Mouse (Mus musculus) cortical plate, adult 2 months (tissue): ENCODE measurements around the gene Pde9a. TPM values are rescaled to one million over a fixed set of nuclear protein-coding genes. Genes with fewer than 3 reads are reported as not detected.

Source experiments
- H3K27ac ChIP-seq: fragments of 200-500 bp; 2 replicates; pipeline ENCODE4 v1.5.1; 2012; ENCODE audit warnings: low read length, control low read depth, inconsistent platforms; ENCODE audit not compliant: insufficient read depth
- H3K4me1 ChIP-seq: fragments of 200-500 bp; 2 replicates; pipeline ENCODE4 v1.6.1; 2011; ENCODE audit warnings: low read length; ENCODE audit not compliant: control insufficient read depth, insufficient read depth
- H3K4me3 ChIP-seq: fragments of 200-500 bp; 2 replicates; pipeline ENCODE4 v1.5.1; 2011; ENCODE audit warnings: mild to moderate bottlenecking, low read length, control low read depth; ENCODE audit not compliant: insufficient read depth
- CTCF ChIP-seq: fragments of 200-500 bp; IDR thresholded peaks from 2 replicates; pipeline ENCODE4 v1.5.1; 2011; ENCODE audit warnings: mild to moderate bottlenecking, control low read depth, low read length; ENCODE audit not compliant: insufficient read depth; ENCODE audit errors: extremely low read depth
- POLR2A ChIP-seq: fragments of 200-500 bp; IDR thresholded peaks from 2 replicates; pipeline ENCODE4 v1.6.1; 2011; ENCODE audit warnings: mild to moderate bottlenecking, low read length, control low read depth; ENCODE audit not compliant: insufficient read depth; ENCODE audit errors: extremely low read depth
- polyA plus RNA-seq: library from polyadenylated mRNA; depleted of rRNA; stranded (reverse); fragments of >200 nt; gene quantifications from 2 replicates; pipeline ENCODE4 v1.2.3, GENCODE M21; 2012

The Pde9a gene
- polyA plus RNA-seq, 1 experiment: 26.9 TPM

GRCm38 (mm10) chr17:31384968-31385627 lies 912 bp upstream of the Pde9a start:
- H3K4me1 ChIP-seq: peaks cover 5% of the 10 kb centered on the region; the same call in 1 of the 2 replicates
- H3K27ac ChIP-seq: no peak overlapping the region
- no peak overlapping the region; the same call in 1 of the 2 replicates for H3K4me3 ChIP-seq
- no peak for TF ChIP-seq CTCF
- TF ChIP-seq POLR2A: no peak

- Histone ChIP-seq H3K4me1 (peaks cover 5% of the 10 kb centered on the region; the same call in 1 of the 2 replicates), H3K4me3 (peak overlapping the region; percentile 72), H3K27ac (peak overlapping the region; percentile 17; the same call in 1 of the 2 replicates)
- TF ChIP-seq CTCF (no peak), POLR2A (no peak)
Observed at GRCm38 (mm10) chr17:31386766-31387275, 811 bp downstream of the Pde9a start.

- TF ChIP-seq CTCF (no peak), POLR2A (no peak)
- no peak overlapping the region for H3K4me3 ChIP-seq
- H3K27ac ChIP-seq: no peak overlapping the region
- H3K4me1 ChIP-seq: peaks cover 5% of the 10 kb centered on the region; the same call in 1 of the 2 replicates
Observed at GRCm38 (mm10) chr17:31389432-31390050, 3.5 kb downstream of the Pde9a start.

- Histone ChIP-seq H3K4me1 (peaks cover 5% of the 10 kb centered on the region; the same call in 1 of the 2 replicates), H3K27ac (no peak overlapping the region), H3K4me3 (no peak overlapping the region)
- TF ChIP-seq CTCF (no peak), POLR2A (no peak)
Observed at GRCm38 (mm10) chr17:31391462-31391861, 5.5 kb downstream of the Pde9a start.

- no peak for TF ChIP-seq CTCF
- no peak for TF ChIP-seq POLR2A
- no peak overlapping the region for H3K27ac ChIP-seq
- H3K4me1 ChIP-seq: peaks cover 5% of the 10 kb centered on the region; the same call in 1 of the 2 replicates
- H3K4me3 ChIP-seq: no peak overlapping the region
Observed at GRCm38 (mm10) chr17:31392041-31392440, 6.0 kb downstream of the Pde9a start.

GRCm38 (mm10) chr17:31393811-31394210 lies 7.8 kb downstream of the Pde9a start:
- Histone ChIP-seq H3K4me1 (0 out of 2 replicates have a peak, but pooled peaks cover 2% of the 10 kb centered on the region), H3K4me3 (no peak overlapping the region), H3K27ac (no peak overlapping the region)
- TF ChIP-seq CTCF: no peak
- no peak for TF ChIP-seq POLR2A

GRCm38 (mm10) chr17:31400294-31400693 lies 14.3 kb downstream of the Pde9a start:
- no peak overlapping the region for H3K4me3 ChIP-seq
- TF ChIP-seq POLR2A (no peak), CTCF (no peak)
- no peak overlapping the region; the same call in 1 of the 2 replicates for H3K27ac ChIP-seq
- H3K4me1 ChIP-seq: peaks cover 5% of the 10 kb centered on the region

- TF ChIP-seq CTCF: no peak
- no peak for TF ChIP-seq POLR2A
- Histone ChIP-seq H3K4me3 (no peak overlapping the region), H3K4me1 (peaks cover 5% of the 10 kb centered on the region), H3K27ac (no peak overlapping the region; the same call in 1 of the 2 replicates)
Observed at GRCm38 (mm10) chr17:31401160-31401559, 15.2 kb downstream of the Pde9a start.

- no peak for TF ChIP-seq POLR2A
- no peak for TF ChIP-seq CTCF
- Histone ChIP-seq H3K4me3 (no peak overlapping the region), H3K27ac (no peak overlapping the region)
Observed at GRCm38 (mm10) chr17:31402713-31403112, 16.7 kb downstream of the Pde9a start.

More at GRCm38 (mm10) chr17:31402713-31403112, 16.7 kb downstream of the Pde9a start:
- H3K4me1 ChIP-seq: peaks cover 5% of the 10 kb centered on the region
